Mouse (Mus musculus) telencephalon, adult 2 months (tissue): ENCODE measurements around the gene Traf4.

Experiments used
- DNase-seq: peaks from one replicate; pipeline ENCODE4 v3.0.0-alpha.2; 2011; ENCODE audit warnings: low read depth, low spot score

Traf4 gene

GRCm38 (mm10) chr11:78182961-78183844 is 17.8 kb upstream of the Traf4 start, which contains the start of gene Rpl23a:
Gene Rpl23a, minus strand, starts transcription at chr11:78183584.
- peak; percentile 97 for DNase-seq

GRCm38 (mm10) chr11:78182450-78182849 is 17.1 kb upstream of the Traf4 start:
- DNase-seq = no peak

GRCm38 (mm10) chr11:78181830-78182357 is 16.5 kb upstream of the Traf4 start:
- DNase-seq = no peak

- DNase-seq = no peak
Observed at GRCm38 (mm10) chr11:78180081-78180761, 14.8 kb upstream of the Traf4 start.

GRCm38 (mm10) chr11:78179438-78179999 is 14.1 kb upstream of the Traf4 start:
- DNase-seq = no peak

GRCm38 (mm10) chr11:78178859-78179437 is 13.6 kb upstream of the Traf4 start:
- DNase-seq = no peak

GRCm38 (mm10) chr11:78177903-78178858 is 12.8 kb upstream of the Traf4 start:
- DNase-seq = no peak

GRCm38 (mm10) chr11:78177437-78177836 is 12.0 kb upstream of the Traf4 start:
- DNase-seq = no peak

- no peak for DNase-seq
Observed at GRCm38 (mm10) chr11:78176905-78177331, 11.5 kb upstream of the Traf4 start.

GRCm38 (mm10) chr11:78176402-78176862 is 11.0 kb upstream of the Traf4 start, which contains the start of the genes Nek8 and Tlcd1:
Gene Nek8, minus strand, starts transcription at chr11:78176675.
Gene Tlcd1, plus strand, starts transcription at chr11:78176711.
- no peak for DNase-seq

- DNase-seq = no peak
Observed at GRCm38 (mm10) chr11:78175771-78176401, 10.5 kb upstream of the Traf4 start.

GRCm38 (mm10) chr11:78174506-78174905 is 9.1 kb upstream of the Traf4 start:
- no peak for DNase-seq

GRCm38 (mm10) chr11:78172748-78173383 is 7.5 kb upstream of the Traf4 start:
- no peak for DNase-seq

GRCm38 (mm10) chr11:78172034-78172747 is 6.8 kb upstream of the Traf4 start:
- no peak for DNase-seq

GRCm38 (mm10) chr11:78171328-78171727 is 5.9 kb upstream of the Traf4 start:
- DNase-seq = no peak

GRCm38 (mm10) chr11:78170306-78170705 is 4.9 kb upstream of the Traf4 start:
- DNase-seq = no peak

GRCm38 (mm10) chr11:78168541-78169468 is 3.4 kb upstream of the Traf4 start:
- DNase-seq = no peak
